Mouse (Mus musculus) forebrain, postnatal 0 days (tissue): ENCODE results near the gene Gabrd. TPM values are rescaled to one million over a fixed set of nuclear protein-coding genes. Genes with fewer than 3 reads are reported as not detected.

Source experiments
- ATAC-seq: fragments of 200-750 bp; cut with Nextera tagmentation; 2 replicates; pipeline ENCODE4 v1.8.0; 2017; ENCODE audit warnings: mild to moderate bottlenecking, moderate library complexity
- DNase-seq: peaks from one replicate; pipeline ENCODE4 v3.0.0-alpha.2; 2015
- H3K27ac ChIP-seq: fragments of 300-500 bp; sonication (generic); 2 replicates; pipeline ENCODE4 v1.5.1; 2014; ENCODE audit warnings: low read depth, mild to moderate bottlenecking, antibody characterized with exemption, low read length, moderate library complexity, mixed read lengths
- H3K27me3 ChIP-seq: fragments of 300-500 bp; sonication (generic); 2 replicates; pipeline ENCODE4 v1.6.1; 2014; ENCODE audit warnings: mild to moderate bottlenecking, low read length, mixed read lengths; ENCODE audit not compliant: insufficient read depth
- H3K36me3 ChIP-seq: fragments of 300-500 bp; sonication (generic); 2 replicates; pipeline ENCODE4 v1.6.1; 2014; ENCODE audit warnings: mild to moderate bottlenecking, moderate library complexity; ENCODE audit not compliant: insufficient read depth
- H3K4me1 ChIP-seq: fragments of 300-500 bp; sonication (generic); 2 replicates; pipeline ENCODE4 v1.6.1; 2014; ENCODE audit warnings: antibody characterized with exemption; ENCODE audit not compliant: insufficient read depth
- H3K4me2 ChIP-seq: fragments of 300-500 bp; sonication (generic); 2 replicates; pipeline ENCODE4 v1.6.1; 2014; ENCODE audit warnings: low read depth, mild to moderate bottlenecking, moderate library complexity
- H3K4me3 ChIP-seq: fragments of 300-500 bp; sonication (generic); 2 replicates; pipeline ENCODE4 v1.5.1; 2014; ENCODE audit warnings: low read depth, low read length, mixed read lengths
- H3K9ac ChIP-seq: fragments of 300-500 bp; sonication (generic); 2 replicates; pipeline ENCODE4 v1.6.1; 2014; ENCODE audit warnings: mild to moderate bottlenecking
- H3K9me3 ChIP-seq: fragments of 300-500 bp; sonication (generic); 2 replicates; pipeline ENCODE4 v1.6.1; 2016; ENCODE audit warnings: low read length
- CTCF ChIP-seq: sonication (generic); IDR thresholded peaks from 2 replicates; pipeline ENCODE4 v1.5.1; 2016; ENCODE audit warnings: antibody characterized with exemption, control low read depth, low read depth
- WGBS: fragments of 180-500 bp; shearing (Covaris S2); extraction: QIAGEN DNeasy Blood & Tissue Kit; methylation state at CpG from one replicate; pipeline ENCODE4 v1.1.7; 2014; 5-methylcytosine and 5-hydroxymethylcytosine counted together
- polyA plus RNA-seq: library from polyadenylated mRNA; unstranded; fragments of >200 nt; fragmentation: Nextera tagmentation; extraction: Ambion mirVana; gene quantifications from 2 replicates; pipeline ENCODE4 v1.2.1, GENCODE M21; 2015
- total RNA-seq: library from RNA; depleted of rRNA; stranded (reverse); fragments of >200 nt; gene quantifications from 2 replicates; pipeline ENCODE4 v1.2.3, GENCODE M21; 2014

The Gabrd gene
- total and polyA plus RNA-seq, 2 experiments from 2014 or later: 3.8 to 7.1 TPM

- ATAC-seq (no peak), DNase-seq (no peak)
- H3K27me3 ChIP-seq: no peaks in the 10 kb centered on the region
- no peaks in the 10 kb centered on the region for H3K36me3 ChIP-seq
- no peak overlapping the region for H3K9ac ChIP-seq
- no peak overlapping the region for H3K4me3 ChIP-seq
- TF ChIP-seq CTCF: no peak
- no peak overlapping the region for H3K4me2 ChIP-seq
- 91% methylated on average over 8 of the region's 8 CpGs for WGBS
- no peaks in the 10 kb centered on the region for H3K4me1 ChIP-seq
- H3K9me3 ChIP-seq: no peaks in the 10 kb centered on the region
- H3K27ac ChIP-seq: no peak overlapping the region
Measured at GRCm38 (mm10) chr4:155387166-155387565, 10.7 kb downstream of the Gabrd start.

GRCm38 (mm10) chr4:155383326-155383725 is 14.6 kb downstream of the Gabrd start:
- Histone ChIP-seq H3K4me2 (no peak overlapping the region), H3K27me3 (no peaks in the 10 kb centered on the region), H3K4me3 (no peak overlapping the region), H3K4me1 (no peaks in the 10 kb centered on the region), H3K36me3 (no peaks in the 10 kb centered on the region), H3K27ac (no peak overlapping the region), H3K9ac (no peak overlapping the region), H3K9me3 (no peaks in the 10 kb centered on the region)
- DNase-seq (no peak), ATAC-seq (no peak)
- TF ChIP-seq CTCF: no peak
- WGBS: 86% methylated on average over 4 of the region's 4 CpGs

- Histone ChIP-seq H3K4me3 (no peak overlapping the region), H3K4me2 (no peak overlapping the region), H3K9ac (no peak overlapping the region), H3K36me3 (no peaks in the 10 kb centered on the region), H3K27me3 (no peaks in the 10 kb centered on the region), H3K27ac (no peak overlapping the region), H3K9me3 (no peaks in the 10 kb centered on the region), H3K4me1 (no peaks in the 10 kb centered on the region)
- WGBS: 25% methylated on average over 9 of the region's 9 CpGs
- no peak for ATAC-seq
- no peak for DNase-seq
- no peak for TF ChIP-seq CTCF
Measured at GRCm38 (mm10) chr4:155382752-155383151, 15.2 kb downstream of the Gabrd start.

GRCm38 (mm10) chr4:155381974-155382373 is 15.9 kb downstream of the Gabrd start:
- WGBS: 70% methylated on average over 7 of the region's 7 CpGs
- no peak overlapping the region for H3K4me3 ChIP-seq
- no peaks in the 10 kb centered on the region for H3K4me1 ChIP-seq
- no peak overlapping the region for H3K4me2 ChIP-seq
- no peaks in the 10 kb centered on the region for H3K36me3 ChIP-seq
- no peak for TF ChIP-seq CTCF
- no peaks in the 10 kb centered on the region for H3K9me3 ChIP-seq
- DNase-seq (no peak), ATAC-seq (no peak)
- no peak overlapping the region for H3K9ac ChIP-seq
- H3K27me3 ChIP-seq: no peaks in the 10 kb centered on the region
- no peak overlapping the region for H3K27ac ChIP-seq

DNA sequence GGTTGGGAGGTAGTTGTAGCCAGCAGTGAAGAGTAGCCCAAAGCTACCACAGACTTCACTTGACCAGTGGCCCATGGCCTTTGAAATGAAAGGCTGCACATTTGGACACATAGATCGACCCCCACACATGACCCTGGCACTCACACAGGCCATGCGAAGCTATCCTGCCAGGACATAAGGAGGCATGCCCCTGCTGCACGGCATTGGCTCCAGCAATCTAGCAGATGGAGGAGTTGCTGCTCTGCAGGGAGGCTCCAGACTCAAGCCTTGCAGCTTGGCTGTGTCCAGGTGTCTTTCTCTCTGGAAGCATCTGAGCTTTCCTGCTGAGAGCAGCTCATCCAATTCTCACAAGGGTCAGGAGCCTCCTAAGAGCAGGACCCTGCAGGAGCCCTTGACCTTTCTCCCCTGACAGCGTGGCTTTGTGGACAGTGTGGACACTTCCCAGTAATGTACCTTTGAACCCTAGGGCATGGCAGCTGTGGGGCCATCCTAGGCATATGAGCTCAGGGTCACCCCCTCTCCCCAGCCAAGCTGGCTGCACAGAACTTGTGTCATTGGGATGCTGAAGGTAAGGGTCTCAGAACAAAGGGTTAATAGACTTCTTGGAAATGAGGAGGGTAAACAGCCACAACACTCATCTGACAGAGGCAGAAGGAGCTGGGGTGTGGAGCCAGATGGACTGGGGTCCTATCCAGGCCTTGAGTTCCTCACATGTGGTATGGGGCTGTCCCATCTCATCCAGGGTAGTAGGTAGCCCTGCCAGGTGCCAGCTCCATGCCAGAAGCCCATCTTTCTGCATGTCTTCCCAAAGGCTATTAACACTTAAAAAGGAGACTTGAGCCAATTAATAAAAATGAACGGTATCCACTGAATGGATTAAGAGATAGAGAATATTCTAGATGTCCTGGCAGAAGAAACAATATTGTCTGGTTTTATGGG is 25.8 kb downstream of the Gabrd start:
- 80% methylated on average over 5 of the region's 5 CpGs for WGBS
- no peak overlapping the region for H3K9ac ChIP-seq
- H3K9me3 ChIP-seq: no peaks in the 10 kb centered on the region
- no peak overlapping the region for H3K4me2 ChIP-seq
- DNase-seq (no peak), ATAC-seq (no peak)
- no peak overlapping the region for H3K27ac ChIP-seq
- H3K27me3 ChIP-seq: no peaks in the 10 kb centered on the region
- H3K4me1 ChIP-seq: no peaks in the 10 kb centered on the region
- no peak overlapping the region for H3K4me3 ChIP-seq
- H3K36me3 ChIP-seq: no peaks in the 10 kb centered on the region
- TF ChIP-seq CTCF: no peak

DNA sequence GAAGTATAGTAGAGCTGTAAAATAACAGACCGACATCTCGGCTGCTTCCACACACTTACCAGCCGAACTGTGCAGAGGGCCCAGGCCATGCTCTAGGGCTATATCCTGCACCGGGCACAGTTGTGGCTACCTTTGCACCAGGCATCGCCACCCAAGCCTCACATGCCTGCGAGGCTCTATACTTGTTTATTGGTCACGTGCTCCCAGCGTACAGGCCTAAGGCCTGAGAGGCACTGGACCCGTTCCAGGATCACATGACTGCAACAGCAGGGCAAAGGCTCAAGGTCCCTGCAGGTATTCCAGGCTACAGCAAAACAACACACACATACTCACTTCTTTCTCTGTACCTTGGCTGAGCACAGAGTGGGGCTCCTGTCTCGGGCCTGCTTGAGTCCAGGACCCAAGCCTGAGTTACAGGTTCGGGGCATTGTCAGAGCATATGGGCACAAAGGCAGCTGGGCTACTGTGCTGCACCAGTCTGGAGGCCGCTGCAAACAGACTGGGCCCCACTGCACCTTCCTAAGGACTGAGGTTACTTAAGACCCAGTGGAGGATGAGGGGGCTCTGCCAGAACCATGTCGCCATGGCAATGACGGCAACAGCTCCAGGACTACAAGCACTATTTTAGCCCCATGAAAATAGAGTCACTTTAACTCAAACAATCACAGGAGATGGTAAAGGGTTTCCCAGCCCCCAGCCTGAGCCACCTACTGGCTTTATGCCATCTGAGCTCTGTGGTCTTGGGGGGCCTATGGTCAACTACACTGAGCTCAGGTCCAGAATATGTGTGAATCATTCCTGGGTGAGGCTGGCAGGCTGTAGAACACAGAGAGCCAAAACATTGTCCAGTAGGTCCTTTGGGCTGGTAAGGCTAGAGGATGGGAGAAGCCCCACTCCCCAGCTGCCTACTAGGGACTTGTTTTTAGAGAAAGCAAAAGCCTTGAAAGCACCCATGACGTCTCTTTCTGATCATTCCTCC is 26.9 kb downstream of the Gabrd start:
- 82% methylated on average over 15 of the region's 15 CpGs for WGBS
- no peak overlapping the region for H3K27ac ChIP-seq
- no peaks in the 10 kb centered on the region for H3K36me3 ChIP-seq
- H3K9ac ChIP-seq: no peak overlapping the region
- H3K4me1 ChIP-seq: no peaks in the 10 kb centered on the region
- H3K4me2 ChIP-seq: no peak overlapping the region
- H3K4me3 ChIP-seq: no peak overlapping the region
- H3K9me3 ChIP-seq: no peaks in the 10 kb centered on the region
- DNase-seq (no peak), ATAC-seq (no peak)
- H3K27me3 ChIP-seq: no peaks in the 10 kb centered on the region
- no peak for TF ChIP-seq CTCF

DNA sequence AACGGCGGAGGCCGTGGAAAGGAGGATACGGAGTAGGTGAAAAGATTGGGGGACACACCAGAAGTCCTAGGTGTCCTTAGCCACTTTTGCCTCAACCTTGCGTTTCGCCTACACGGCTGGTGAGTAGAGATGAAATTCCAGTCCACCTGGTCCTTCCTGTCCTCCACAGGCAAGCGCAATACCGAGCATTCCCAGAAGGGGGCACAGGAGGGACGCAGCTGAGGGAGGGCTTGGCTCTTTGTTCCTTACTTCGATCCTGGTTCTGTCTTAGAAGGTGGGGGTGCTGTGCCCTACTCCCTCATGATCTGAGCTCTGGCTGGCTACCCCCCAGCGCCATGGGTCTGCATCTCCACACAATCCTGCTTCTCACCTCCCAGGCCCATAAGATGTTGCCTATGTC is 29.2 kb downstream of the Gabrd start:
- H3K27ac ChIP-seq: no peak overlapping the region
- no peak overlapping the region for H3K4me2 ChIP-seq
- no peak overlapping the region for H3K9ac ChIP-seq
- H3K4me1 ChIP-seq: no peaks in the 10 kb centered on the region
- DNase-seq: peak; percentile 60
- no peaks in the 10 kb centered on the region for H3K36me3 ChIP-seq
- 21% methylated on average over 12 of the region's 12 CpGs for WGBS
- no peaks in the 10 kb centered on the region for H3K9me3 ChIP-seq
- TF ChIP-seq CTCF: peak; percentile 83
- ATAC-seq: peak; percentile 51; the same call in 1 of the 2 replicates
- H3K27me3 ChIP-seq: no peaks in the 10 kb centered on the region; the same call in 1 of the 2 replicates
- no peak overlapping the region for H3K4me3 ChIP-seq
